Mouse (Mus musculus) kidney, adult 2 months (tissue): ENCODE measurements around the gene Mpo.

Source experiments
- CTCF ChIP-seq: fragments of 200-500 bp; conservative IDR thresholded peaks from 2 replicates; pipeline ENCODE4 v1.5.1; 2011; ENCODE audit warnings: low read depth, mild to moderate bottlenecking, control low read depth, low read length, moderate library complexity, mixed read lengths; ENCODE audit not compliant: insufficient read depth, insufficient read length
- POLR2A ChIP-seq: fragments of 200-500 bp; IDR thresholded peaks from one replicate; pipeline ENCODE4 v1.6.1; 2011; ENCODE audit warnings: low read depth, low read length, control low read depth

DNA sequence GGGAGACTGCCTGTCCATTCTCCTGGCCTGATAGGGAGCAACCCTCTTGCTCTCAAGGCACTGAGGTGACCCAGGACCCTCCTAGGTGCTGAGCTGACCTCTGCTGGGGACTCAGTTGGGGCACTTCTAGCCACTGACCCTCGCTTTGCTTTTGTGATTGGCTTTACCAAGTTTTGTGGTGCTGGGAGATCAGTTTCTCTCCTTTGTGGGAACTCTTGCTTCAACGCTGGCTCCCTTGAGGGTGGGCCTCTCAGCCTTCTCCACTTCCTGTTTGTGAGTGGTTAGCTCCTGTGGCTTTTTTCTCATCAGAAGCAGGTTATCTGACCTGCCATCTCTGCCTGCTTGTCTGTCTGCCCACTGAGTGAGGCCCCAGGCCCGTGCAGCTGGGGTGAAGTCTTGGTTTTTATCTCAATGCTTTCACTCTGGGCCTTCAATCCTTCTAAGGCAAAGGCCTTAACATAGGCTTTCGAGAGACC is 41.9 kb upstream of the Mpo start:
- no peak for TF ChIP-seq CTCF
- no peak for TF ChIP-seq POLR2A
